Mouse (Mus musculus): ENCODE measurements at regions not wholly inside any gene's neighbourhood (a gene's known extent, or its start where the extent isn't known, plus 50 kb on each side); places are given as distances from the start of the nearest gene placed in this dataset.

DNA sequence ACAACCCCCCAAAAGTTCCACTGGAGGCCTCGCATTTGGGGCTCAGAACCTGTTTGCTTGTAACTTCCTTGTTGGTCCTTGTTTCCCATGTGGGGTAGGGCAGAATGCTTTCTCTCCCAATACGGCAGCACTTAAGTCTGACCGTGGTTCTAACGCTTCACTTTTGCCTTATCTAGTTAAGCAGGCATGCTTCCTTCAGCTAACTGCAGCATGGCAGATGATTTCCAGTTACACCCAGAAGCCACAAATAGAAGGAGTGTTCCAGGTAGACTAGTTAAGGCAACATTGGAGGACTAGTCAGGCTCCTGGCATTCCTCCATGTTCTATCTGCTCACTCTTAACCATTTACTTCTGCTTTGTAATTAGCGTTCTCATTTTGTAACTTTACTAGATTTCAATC is 144.4 kb upstream of the Atp1b1 start:
- H3K9ac ChIP-seq (replicated peaks) = no peak overlapping the region
- no peaks in the 10 kb centered on the region for H3K36me3 ChIP-seq (replicated peaks; ENCODE audit: control insufficient read depth, insufficient read depth, low read depth)
- 35% methylated on average over 5 of the region's 5 CpGs for WGBS (ENCODE audit: insufficient replicate concordance)
- H3K4me2 ChIP-seq (ENCODE audit: low read depth) = no peak overlapping the region
- TF ChIP-seq EP300 (IDR thresholded peaks at IDR 0.05; ENCODE audit: low read depth) (peak; percentile 31; the same call in 1 of the 2 replicates), CTCF (IDR thresholded peaks at IDR 0.05; ENCODE audit: low read depth) (no peak)
- H3K9me3 ChIP-seq (ENCODE audit: control insufficient read depth, low read length) = no peaks in the 10 kb centered on the region
- no peaks in the 10 kb centered on the region for H3K27me3 ChIP-seq (ENCODE audit: control insufficient read depth, insufficient read depth, low read length)
- peak in 1 of 3 experiments; percentile 1 for DNase-seq (ENCODE audit: low read depth in 3 of 3, low spot score in 3 of 3)
- H3K27ac ChIP-seq = no peak overlapping the region
- ATAC-seq (ENCODE audit: insufficient read depth) = peak; percentile 48; the same call in 1 of the 2 replicates
- no peak overlapping the region for H3K4me3 ChIP-seq (ENCODE audit: insufficient read depth in 1 of 2, low read depth in 2 of 2, low read length in 2 of 2)
- H3K4me1 ChIP-seq (replicated peaks; ENCODE audit: control insufficient read depth in 2 of 2, insufficient read depth in 2 of 2, low read length in 1 of 2) = no peaks in the 10 kb centered on the region

- 62% methylated on average over 3 of the region's 3 CpGs for WGBS (ENCODE audit: insufficient replicate concordance)
- Histone ChIP-seq H3K4me2 (ENCODE audit: low read depth) (no peak overlapping the region), H3K27me3 (ENCODE audit: control insufficient read depth, insufficient read depth, low read length) (no peaks in the 10 kb centered on the region), H3K36me3 (replicated peaks; ENCODE audit: control insufficient read depth, insufficient read depth, low read depth) (no peaks in the 10 kb centered on the region), H3K27ac (no peak overlapping the region), H3K9ac (replicated peaks) (no peak overlapping the region), H3K9me3 (ENCODE audit: control insufficient read depth, low read length) (no peaks in the 10 kb centered on the region), H3K4me1 (replicated peaks; ENCODE audit: control insufficient read depth in 2 of 2, insufficient read depth in 2 of 2, low read length in 1 of 2) (no peaks in the 10 kb centered on the region), H3K4me3 (ENCODE audit: insufficient read depth in 1 of 2, low read depth in 2 of 2, low read length in 2 of 2) (no peak overlapping the region)
- TF ChIP-seq EP300 (IDR thresholded peaks at IDR 0.05; ENCODE audit: low read depth) (no peak), CTCF (IDR thresholded peaks at IDR 0.05; ENCODE audit: low read depth) (no peak)
- ATAC-seq (ENCODE audit: insufficient read depth) (no peak), DNase-seq (ENCODE audit: low read depth in 3 of 3, low spot score in 3 of 3) (no peak)
Observed at GRCm38 (mm10) chr1:164590205-164590613, 132.1 kb upstream of the Atp1b1 start.

GRCm38 (mm10) chr1:164586066-164586989 is 128.2 kb upstream of the Atp1b1 start:
- H3K4me1 ChIP-seq (replicated peaks; ENCODE audit: control insufficient read depth in 2 of 2, insufficient read depth in 2 of 2, low read length in 1 of 2) = no peaks in the 10 kb centered on the region
- H3K36me3 ChIP-seq (replicated peaks; ENCODE audit: control insufficient read depth, insufficient read depth, low read depth) = no peaks in the 10 kb centered on the region
- ATAC-seq (ENCODE audit: insufficient read depth) = no peak
- TF ChIP-seq EP300 (IDR thresholded peaks at IDR 0.05; ENCODE audit: low read depth) = no peak
- TF ChIP-seq CTCF (IDR thresholded peaks at IDR 0.05; ENCODE audit: low read depth) = no peak
- no peaks in the 10 kb centered on the region for H3K27me3 ChIP-seq (ENCODE audit: control insufficient read depth, insufficient read depth, low read length)
- H3K4me2 ChIP-seq (ENCODE audit: low read depth) = no peak overlapping the region
- no peak overlapping the region for H3K9ac ChIP-seq (replicated peaks)
- H3K4me3 ChIP-seq (ENCODE audit: insufficient read depth in 1 of 2, low read depth in 2 of 2, low read length in 2 of 2) = no peak overlapping the region
- H3K27ac ChIP-seq = no peak overlapping the region
- H3K9me3 ChIP-seq (ENCODE audit: control insufficient read depth, low read length) = no peaks in the 10 kb centered on the region
- DNase-seq (ENCODE audit: low read depth in 3 of 3, low spot score in 3 of 3) = no peak
- 23% methylated on average over 11 of the region's 11 CpGs for WGBS (ENCODE audit: insufficient replicate concordance)

GRCm38 (mm10) chr1:164576856-164577489 is 118.8 kb upstream of the Atp1b1 start:
- Histone ChIP-seq H3K4me3 (ENCODE audit: insufficient read depth in 1 of 2, low read depth in 2 of 2, low read length in 2 of 2) (no peak overlapping the region), H3K4me2 (ENCODE audit: low read depth) (no peak overlapping the region), H3K27me3 (ENCODE audit: control insufficient read depth, insufficient read depth, low read length) (no peaks in the 10 kb centered on the region), H3K9ac (replicated peaks) (no peak overlapping the region), H3K9me3 (ENCODE audit: control insufficient read depth, low read length) (no peaks in the 10 kb centered on the region), H3K4me1 (replicated peaks; ENCODE audit: control insufficient read depth in 2 of 2, insufficient read depth in 2 of 2, low read length in 1 of 2) (no peaks in the 10 kb centered on the region), H3K36me3 (replicated peaks; ENCODE audit: control insufficient read depth, insufficient read depth, low read depth) (no peaks in the 10 kb centered on the region), H3K27ac (no peak overlapping the region)
- WGBS (ENCODE audit: insufficient replicate concordance) = 58% methylated on average over 14 of the region's 14 CpGs
- DNase-seq (ENCODE audit: low read depth in 3 of 3, low spot score in 3 of 3) = no peak
- no peak for ATAC-seq (ENCODE audit: insufficient read depth)
- TF ChIP-seq EP300 (IDR thresholded peaks at IDR 0.05; ENCODE audit: low read depth) (no peak), CTCF (IDR thresholded peaks at IDR 0.05; ENCODE audit: low read depth) (no peak)

- TF ChIP-seq EP300 (IDR thresholded peaks at IDR 0.05; ENCODE audit: low read depth) (no peak), CTCF (IDR thresholded peaks at IDR 0.05; ENCODE audit: low read depth) (no peak)
- no peaks in the 10 kb centered on the region for H3K4me1 ChIP-seq (replicated peaks; ENCODE audit: control insufficient read depth in 2 of 2, insufficient read depth in 2 of 2, low read length in 1 of 2)
- H3K4me2 ChIP-seq (ENCODE audit: low read depth) = no peak overlapping the region
- ATAC-seq (ENCODE audit: insufficient read depth) = no peak
- no peaks in the 10 kb centered on the region for H3K27me3 ChIP-seq (ENCODE audit: control insufficient read depth, insufficient read depth, low read length)
- H3K27ac ChIP-seq = no peak overlapping the region
- H3K36me3 ChIP-seq (replicated peaks; ENCODE audit: control insufficient read depth, insufficient read depth, low read depth) = no peaks in the 10 kb centered on the region
- 63% methylated on average over 5 of the region's 5 CpGs for WGBS (ENCODE audit: insufficient replicate concordance)
- no peaks in the 10 kb centered on the region for H3K9me3 ChIP-seq (ENCODE audit: control insufficient read depth, low read length)
- H3K9ac ChIP-seq (replicated peaks) = no peak overlapping the region
- DNase-seq (ENCODE audit: low read depth in 3 of 3, low spot score in 3 of 3) = no peak
- no peak overlapping the region for H3K4me3 ChIP-seq (ENCODE audit: insufficient read depth in 1 of 2, low read depth in 2 of 2, low read length in 2 of 2)
Observed at GRCm38 (mm10) chr1:164573639-164574038, 115.5 kb upstream of the Atp1b1 start.
